21 mouse cellular contexts compared by ENCODE assay signal in genomic region chr5:125479376-125479775, GRCm38 (mm10). TPM values are rescaled to one million over a fixed set of nuclear protein-coding genes. Genes with fewer than 3 reads are reported as not detected.
"Had no signal": no experiment of that assay in that cellular context is flagged by ENCODE, and none has a peak within 500 bp of the region (broad histone marks: within the 10 kb centered on the region; RNA-seq: fewer than 3 reads in every experiment).

No protein-coding gene starts in this region.

- H3K4me2 ChIP-seq: liver, embryonic 15.5 days; lung, embryonic 14.5 days; midbrain, embryonic 12.5 days; neural tube, embryonic 13.5 days; neural tube, embryonic 15.5 days had no signal

- H3K27ac ChIP-seq: liver, embryonic 15.5 days; midbrain, embryonic 10.5 days; midbrain, embryonic 12.5 days; neural tube, embryonic 13.5 days; neural tube, embryonic 15.5 days had no signal

- H3K9me3 ChIP-seq: liver, embryonic 15.5 days; midbrain, embryonic 10.5 days; midbrain, embryonic 12.5 days; neural tube, embryonic 13.5 days; neural tube, embryonic 15.5 days had no signal

- ATAC-seq: midbrain, embryonic 16.5 days had no signal

- DNase-seq: lung, adult 18-20 months; lung, embryonic 14.5 days; lung, postnatal 10 days; lung, postnatal 4 days; midbrain, embryonic 14.5 days; retina, postnatal 1 day; right cerebral cortex, adult 18-20 months; right cerebral cortex, postnatal 25 days; right cerebral cortex, postnatal 4 days; spleen, adult 18-20 months; thymus, adult 18-20 months; thymus, postnatal 14 days; thymus, postnatal 36 days had no signal

- H3K4me3 ChIP-seq: liver, embryonic 15.5 days; midbrain, embryonic 10.5 days; midbrain, embryonic 12.5 days; neural tube, embryonic 13.5 days; neural tube, embryonic 15.5 days had no signal

- H3K9ac ChIP-seq: liver, embryonic 15.5 days; lung, embryonic 14.5 days; midbrain, embryonic 12.5 days; neural tube, embryonic 13.5 days; neural tube, embryonic 15.5 days had no signal

- H3K27me3 ChIP-seq: liver, embryonic 15.5 days; midbrain, embryonic 12.5 days; neural tube, embryonic 13.5 days; neural tube, embryonic 15.5 days had no signal

RNA-seq across cellular contexts. Expression of gene Tmem132b, which starts 52.2 kb away (rescaled TPM):
- polyA plus RNA-seq: liver, embryonic 15.5 days; lung, embryonic 14.5 days; lung, embryonic 16.5 days; thymus, postnatal 0 days had no signal
